Mouse (Mus musculus): Measurements from ENCODE around the gene Sobp. TPM values are rescaled to one million over a fixed set of nuclear protein-coding genes. Genes with fewer than 3 reads are reported as not detected.

Gene Sobp
- polyA plus RNA-seq, 2 experiments, result 0.01 TPM; not detected in 1

DNA sequence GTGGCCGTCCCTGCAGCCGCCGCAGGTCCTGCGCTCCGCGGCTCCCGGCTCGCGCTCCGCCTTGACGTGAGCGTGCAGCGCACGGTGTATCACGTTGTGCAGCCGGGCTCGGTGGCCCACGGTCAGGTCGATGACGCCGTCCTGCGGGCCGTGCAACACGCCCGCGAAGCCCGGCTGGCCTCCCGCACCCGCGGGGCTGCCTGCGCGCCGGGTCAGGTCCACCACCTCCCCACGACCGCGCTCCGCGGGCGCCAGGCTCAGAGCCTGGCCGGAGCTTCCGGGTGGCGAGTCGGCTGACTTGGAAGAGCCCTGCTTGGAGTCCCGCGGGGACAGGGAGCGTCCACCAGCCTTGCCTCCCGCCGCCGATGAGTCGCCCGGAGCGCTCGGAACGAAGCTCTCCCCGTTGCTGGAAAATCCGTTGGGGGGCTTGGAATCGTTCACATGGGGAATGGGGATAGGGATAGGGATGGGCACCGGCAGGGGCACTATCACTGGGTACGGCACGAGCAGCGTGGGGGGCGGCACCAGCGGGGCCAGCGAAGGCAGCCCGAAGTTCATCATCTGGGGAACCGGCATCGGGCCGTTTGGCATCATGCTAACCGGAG lies 152.7 kb downstream of the Sobp start:
- TF ChIP-seq CTCF (IDR thresholded peaks at IDR 0.05; ENCODE audit: low read depth) (no peak), EP300 (IDR thresholded peaks at IDR 0.05; ENCODE audit: low read depth) (no peak)
- H3K27me3 ChIP-seq (ENCODE audit: control insufficient read depth, insufficient read depth, low read length), result peaks cover 46% of the 10 kb centered on the region
- H3K4me1 ChIP-seq (replicated peaks; ENCODE audit: control insufficient read depth in 2 of 2, insufficient read depth in 2 of 2, low read length in 1 of 2), result no peaks in the 10 kb centered on the region
- H3K9me3 ChIP-seq (ENCODE audit: control insufficient read depth, low read length), result no peaks in the 10 kb centered on the region
- peak overlapping the region; percentile 5 to 37; a peak in 3 of 4 replicates for H3K4me3 ChIP-seq (ENCODE audit: insufficient read depth in 1 of 2, low read depth in 2 of 2, low read length in 2 of 2)
- ATAC-seq (ENCODE audit: insufficient read depth) (no peak), DNase-seq (ENCODE audit: low read depth in 3 of 3, low spot score in 3 of 3) (no peak)
- no peak overlapping the region for H3K9ac ChIP-seq (replicated peaks)
- 1% methylated on average over 69 of the region's 69 CpGs for WGBS (ENCODE audit: insufficient replicate concordance)
- H3K36me3 ChIP-seq (replicated peaks; ENCODE audit: control insufficient read depth, insufficient read depth, low read depth), result no peaks in the 10 kb centered on the region
- no peak overlapping the region for H3K27ac ChIP-seq
- peak overlapping the region; percentile 60 for H3K4me2 ChIP-seq (ENCODE audit: low read depth)

DNA sequence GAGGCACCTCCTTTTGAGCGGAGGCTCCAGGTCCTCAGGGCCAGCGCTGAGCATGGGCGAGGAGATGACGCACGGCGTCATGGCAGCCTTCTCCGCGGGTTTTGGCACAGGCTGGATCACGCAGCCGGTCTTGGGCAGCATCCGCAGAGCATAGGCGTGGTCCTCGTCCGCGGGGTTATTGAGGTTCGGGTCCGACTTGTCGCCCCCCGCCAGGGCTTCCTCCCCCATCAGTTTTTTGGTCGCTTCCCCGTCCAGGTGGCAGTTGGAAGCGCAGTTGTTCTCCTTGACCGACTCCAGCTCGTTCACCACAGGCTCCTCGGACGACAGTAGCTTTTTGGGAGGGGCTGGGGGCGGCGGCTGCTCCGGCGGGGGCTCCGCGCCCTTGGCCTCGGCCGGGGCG lies 153.3 kb downstream of the Sobp start:
- Histone ChIP-seq H3K4me3 (ENCODE audit: insufficient read depth in 1 of 2, low read depth in 2 of 2, low read length in 2 of 2) (peak overlapping the region in 1 of 2 experiments; percentile 37; a peak in 2 of 4 replicates), H3K4me2 (ENCODE audit: low read depth) (peak overlapping the region; percentile 60), H3K36me3 (replicated peaks; ENCODE audit: control insufficient read depth, insufficient read depth, low read depth) (no peaks in the 10 kb centered on the region), H3K4me1 (replicated peaks; ENCODE audit: control insufficient read depth in 2 of 2, insufficient read depth in 2 of 2, low read length in 1 of 2) (no peaks in the 10 kb centered on the region), H3K27me3 (ENCODE audit: control insufficient read depth, insufficient read depth, low read length) (peaks cover 46% of the 10 kb centered on the region), H3K27ac (no peak overlapping the region), H3K9ac (replicated peaks) (no peak overlapping the region), H3K9me3 (ENCODE audit: control insufficient read depth, low read length) (no peaks in the 10 kb centered on the region)
- WGBS (ENCODE audit: insufficient replicate concordance), result 1% methylated on average over 35 of the region's 35 CpGs
- DNase-seq (ENCODE audit: low read depth in 3 of 3, low spot score in 3 of 3) (no peak), ATAC-seq (ENCODE audit: insufficient read depth) (no peak)
- no peak for TF ChIP-seq CTCF (IDR thresholded peaks at IDR 0.05; ENCODE audit: low read depth)
- TF ChIP-seq EP300 (IDR thresholded peaks at IDR 0.05; ENCODE audit: low read depth), result no peak

DNA sequence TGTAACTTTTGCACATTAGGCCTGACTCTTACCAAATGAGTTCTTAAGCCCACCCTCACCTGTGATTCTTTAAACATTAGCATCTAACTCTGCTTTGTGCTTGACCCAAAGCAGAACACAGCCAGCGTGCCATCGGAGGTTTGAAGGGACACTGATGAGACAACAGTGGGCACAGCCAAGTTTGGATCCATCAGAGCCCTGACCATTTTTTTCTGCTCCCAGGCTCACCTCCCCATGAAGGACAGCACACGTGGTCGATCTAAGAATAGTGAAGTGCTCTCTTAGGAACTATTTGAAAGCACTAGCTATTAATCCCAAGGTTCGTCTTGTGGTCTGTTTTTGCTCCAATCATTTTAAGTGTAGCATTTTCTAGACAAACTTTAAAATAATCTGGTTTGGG lies 159.5 kb downstream of the Sobp start:
- H3K27ac ChIP-seq, result no peak overlapping the region

DNA sequence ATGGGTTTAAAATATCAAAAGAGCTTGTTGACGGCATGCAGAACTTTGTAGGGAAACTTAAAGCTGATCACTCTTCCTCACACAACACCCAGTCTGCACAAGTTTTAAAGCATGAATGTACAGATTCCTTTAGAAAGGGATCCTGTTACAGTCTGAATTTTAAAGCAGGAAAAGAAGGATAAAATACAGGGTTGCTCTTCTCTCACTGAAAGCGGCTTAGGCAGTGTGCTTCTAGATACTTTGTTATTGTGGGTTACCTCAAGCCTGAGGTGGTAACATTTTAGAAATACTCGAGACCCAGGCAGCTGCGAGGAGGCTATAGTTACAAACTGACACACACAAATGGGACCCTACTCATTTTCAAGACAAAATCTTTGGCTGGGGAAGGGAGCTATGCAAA lies 160.0 kb downstream of the Sobp start:
- WGBS (ENCODE audit: insufficient replicate concordance), result 66% methylated on average over 4 of the region's 4 CpGs
- Histone ChIP-seq H3K36me3 (replicated peaks; ENCODE audit: control insufficient read depth, insufficient read depth, low read depth) (no peaks in the 10 kb centered on the region), H3K27me3 (ENCODE audit: control insufficient read depth, insufficient read depth, low read length) (peaks cover 5% of the 10 kb centered on the region), H3K9me3 (ENCODE audit: control insufficient read depth, low read length) (no peaks in the 10 kb centered on the region), H3K4me2 (ENCODE audit: low read depth) (no peak overlapping the region), H3K27ac (no peak overlapping the region), H3K4me3 (ENCODE audit: insufficient read depth in 1 of 2, low read depth in 2 of 2, low read length in 2 of 2) (no peak overlapping the region), H3K9ac (replicated peaks) (no peak overlapping the region), H3K4me1 (replicated peaks; ENCODE audit: control insufficient read depth in 2 of 2, insufficient read depth in 2 of 2, low read length in 1 of 2) (no peaks in the 10 kb centered on the region)
- TF ChIP-seq CTCF (IDR thresholded peaks at IDR 0.05; ENCODE audit: low read depth) (no peak), EP300 (IDR thresholded peaks at IDR 0.05; ENCODE audit: low read depth) (no peak)
- ATAC-seq (ENCODE audit: insufficient read depth), result no peak
- DNase-seq (ENCODE audit: low read depth in 3 of 3, low spot score in 3 of 3), result no peak

More for the DNA sequence above, 159.5 kb downstream of the Sobp start:
- Histone ChIP-seq H3K4me2 (ENCODE audit: low read depth) (no peak overlapping the region), H3K4me3 (ENCODE audit: insufficient read depth in 1 of 2, low read depth in 2 of 2, low read length in 2 of 2) (no peak overlapping the region), H3K9me3 (ENCODE audit: control insufficient read depth, low read length) (no peaks in the 10 kb centered on the region), H3K4me1 (replicated peaks; ENCODE audit: control insufficient read depth in 2 of 2, insufficient read depth in 2 of 2, low read length in 1 of 2) (no peaks in the 10 kb centered on the region), H3K9ac (replicated peaks) (no peak overlapping the region), H3K36me3 (replicated peaks; ENCODE audit: control insufficient read depth, insufficient read depth, low read depth) (no peaks in the 10 kb centered on the region), H3K27me3 (ENCODE audit: control insufficient read depth, insufficient read depth, low read length) (peaks cover 6% of the 10 kb centered on the region)
- TF ChIP-seq CTCF (IDR thresholded peaks at IDR 0.05; ENCODE audit: low read depth) (no peak), EP300 (IDR thresholded peaks at IDR 0.05; ENCODE audit: low read depth) (no peak)
- 55% methylated on average over 5 of the region's 5 CpGs for WGBS (ENCODE audit: insufficient replicate concordance)
- no peak for ATAC-seq (ENCODE audit: insufficient read depth)
- no peak for DNase-seq (ENCODE audit: low read depth in 3 of 3, low spot score in 3 of 3)

DNA sequence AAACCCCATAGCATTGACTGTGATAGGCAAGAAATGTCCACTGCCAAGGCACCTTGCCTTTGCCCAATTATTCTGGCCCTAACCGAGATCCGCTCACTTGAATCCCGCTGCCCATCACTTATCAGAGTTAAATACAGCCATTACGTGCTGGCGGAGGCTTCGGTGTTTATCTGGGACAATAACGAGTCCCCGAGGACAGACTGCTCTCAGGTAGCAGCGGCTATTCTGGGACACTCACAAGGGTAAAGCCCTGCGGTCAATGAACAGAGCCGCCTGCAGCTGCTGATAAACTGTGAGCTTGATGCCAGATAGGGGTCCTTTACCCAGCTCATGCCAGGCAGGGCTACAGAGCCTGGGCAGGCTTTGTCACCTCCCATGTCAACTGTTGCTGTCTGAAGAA lies 166.2 kb downstream of the Sobp start:
- Histone ChIP-seq H3K36me3 (replicated peaks; ENCODE audit: control insufficient read depth, insufficient read depth, low read depth) (no peaks in the 10 kb centered on the region), H3K27ac (no peak overlapping the region), H3K4me3 (ENCODE audit: insufficient read depth in 1 of 2, low read depth in 2 of 2, low read length in 2 of 2) (no peak overlapping the region), H3K9me3 (ENCODE audit: control insufficient read depth, low read length) (no peaks in the 10 kb centered on the region), H3K4me1 (replicated peaks; ENCODE audit: control insufficient read depth in 2 of 2, insufficient read depth in 2 of 2, low read length in 1 of 2) (no peaks in the 10 kb centered on the region), H3K27me3 (ENCODE audit: control insufficient read depth, insufficient read depth, low read length) (no peaks in the 10 kb centered on the region), H3K4me2 (ENCODE audit: low read depth) (no peak overlapping the region), H3K9ac (replicated peaks) (no peak overlapping the region)
- ATAC-seq (ENCODE audit: insufficient read depth) (no peak), DNase-seq (ENCODE audit: low read depth in 3 of 3, low spot score in 3 of 3) (no peak)
- WGBS (ENCODE audit: insufficient replicate concordance), result 48% methylated on average over 11 of the region's 11 CpGs
- no peak for TF ChIP-seq EP300 (IDR thresholded peaks at IDR 0.05; ENCODE audit: low read depth)
- TF ChIP-seq CTCF (IDR thresholded peaks at IDR 0.05; ENCODE audit: low read depth), result no peak

Data from liver, embryonic 14.5 days (tissue).